Mouse (Mus musculus) mouse embryonic stem cell (cell line): ENCODE data around the gene Mydgf.

Experiments used
- in situ Hi-C, 2 experiments: fragments of 300-500 bp; cut with MboI; formaldehyde crosslinking; loops; 1 replicate in 1 of 2; 3 replicates in 1 of 2; pipeline ENCODE4 v1.14.3; 2019 to 2020; ENCODE audit warnings: low sequenced_read_pairs in 2 of 2, low pct_unique_long_range_greater_than_20kb in 1 of 2, mixed read lengths in 1 of 2; ENCODE audit not compliant: unreplicated experiment in 1 of 2

Mydgf gene

GRCm38 (mm10) chr17:56200586-56200985 lies 16.9 kb upstream of the Mydgf start:
- in situ Hi-C loops, result no loop called here

- in situ Hi-C loops, result no loop called here
Observed at GRCm38 (mm10) chr17:56196860-56197259, 13.1 kb upstream of the Mydgf start.

GRCm38 (mm10) chr17:56194765-56195164 lies 11.0 kb upstream of the Mydgf start:
- in situ Hi-C loops, result no loop called here

- in situ Hi-C loops, result no loop called here
Observed at GRCm38 (mm10) chr17:56194357-56194756, 10.6 kb upstream of the Mydgf start.

- in situ Hi-C loops, result no loop called here
Observed at GRCm38 (mm10) chr17:56191266-56191665, 7.5 kb upstream of the Mydgf start.

GRCm38 (mm10) chr17:56185281-56186141 lies 1.8 kb upstream of the Mydgf start:
- in situ Hi-C loops, result no loop called here

- in situ Hi-C loops, result no loop called here
Observed at GRCm38 (mm10) chr17:56182975-56183657, 604 bp downstream of the Mydgf start.

GRCm38 (mm10) chr17:56175416-56175815 lies 8.3 kb downstream of the Mydgf start:
- in situ Hi-C loops, result no loop called here

GRCm38 (mm10) chr17:56173401-56174046 lies 10.2 kb downstream of the Mydgf start:
- in situ Hi-C loops, result no loop called here

- in situ Hi-C loops, result no loop called here
Observed at GRCm38 (mm10) chr17:56171881-56172280, 11.8 kb downstream of the Mydgf start.

- in situ Hi-C loops, result no loop called here
Observed at GRCm38 (mm10) chr17:56171456-56171855, 12.3 kb downstream of the Mydgf start.

- in situ Hi-C loops, result no loop called here
Observed at GRCm38 (mm10) chr17:56170636-56171035, 13.1 kb downstream of the Mydgf start.

GRCm38 (mm10) chr17:56169830-56170229 lies 13.9 kb downstream of the Mydgf start:
- in situ Hi-C loops, result no loop called here

- in situ Hi-C loops, result no loop called here
Observed at GRCm38 (mm10) chr17:56165671-56166070, 18.0 kb downstream of the Mydgf start.

- in situ Hi-C loops, result no loop called here
Observed at GRCm38 (mm10) chr17:56164510-56164909, 19.2 kb downstream of the Mydgf start.

GRCm38 (mm10) chr17:56163523-56164102 lies 20.1 kb downstream of the Mydgf start:
- in situ Hi-C loops, result no loop called here

- in situ Hi-C loops, result no loop called here
Observed at GRCm38 (mm10) chr17:56162231-56162774, 21.4 kb downstream of the Mydgf start, which contains the start of gene Tnfaip8l1. Gene Tnfaip8l1 (plus strand): TSS chr17:56162477.

GRCm38 (mm10) chr17:56159729-56160128 lies 24.0 kb downstream of the Mydgf start:
- in situ Hi-C loops, result no loop called here

GRCm38 (mm10) chr17:56153643-56154042 lies 30.1 kb downstream of the Mydgf start:
- in situ Hi-C loops, result no loop called here
